9 mouse cellular contexts compared by ENCODE assay signal in the genomic region with DNA sequence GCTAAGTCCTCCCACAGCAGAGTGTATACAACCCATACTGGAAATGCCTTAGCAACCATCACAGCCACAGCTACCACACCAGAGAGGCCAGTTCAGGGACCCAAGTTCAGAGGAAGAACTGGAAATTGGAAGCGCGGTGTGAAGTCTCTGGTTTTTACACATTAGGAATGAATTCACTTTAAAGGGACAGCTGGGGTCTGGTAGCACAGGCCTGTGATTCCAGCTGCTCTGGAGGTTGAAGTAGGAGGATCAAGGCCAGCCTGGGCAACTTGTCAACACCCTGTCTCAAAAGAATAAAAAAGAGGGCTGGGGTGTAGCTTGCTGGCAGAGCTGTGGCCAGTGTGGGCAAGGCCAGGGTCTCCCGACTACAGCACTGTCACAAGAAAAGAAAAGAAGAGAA. TPM values are rescaled to one million over a fixed set of nuclear protein-coding genes. Genes with fewer than 3 reads are reported as not detected.
"Had no signal": no experiment of that assay in that cellular context is flagged by ENCODE, and none has a peak within 500 bp of the region (broad histone marks: within the 10 kb centered on the region; RNA-seq: fewer than 3 reads in every experiment).

No protein-coding gene starts in this region.

- H3K4me2 ChIP-seq: kidney, embryonic 15.5 days; limb, embryonic 12.5 days; liver, embryonic 13.5 days; lung, embryonic 15.5 days; midbrain, embryonic 12.5 days; neural tube, embryonic 13.5 days had no signal

- ATAC-seq: liver, postnatal 0 days; midbrain, embryonic 16.5 days had no signal

- H3K9me3 ChIP-seq: kidney, embryonic 15.5 days; limb, embryonic 12.5 days; liver, embryonic 13.5 days; lung, embryonic 15.5 days; midbrain, embryonic 12.5 days; neural tube, embryonic 13.5 days had no signal

- H3K27me3 ChIP-seq: lung, embryonic 15.5 days had no signal

- H3K9ac ChIP-seq: kidney, embryonic 15.5 days; limb, embryonic 12.5 days; liver, embryonic 13.5 days; midbrain, embryonic 12.5 days; neural tube, embryonic 13.5 days had no signal

- H3K27ac ChIP-seq: kidney, embryonic 15.5 days; limb, embryonic 12.5 days; liver, embryonic 13.5 days; lung, embryonic 15.5 days; midbrain, embryonic 12.5 days; neural tube, embryonic 13.5 days had no signal

- H3K36me3 ChIP-seq: kidney, embryonic 15.5 days; limb, embryonic 12.5 days; liver, embryonic 13.5 days; lung, embryonic 15.5 days; midbrain, embryonic 12.5 days; neural tube, embryonic 13.5 days had no signal

- H3K4me3 ChIP-seq: kidney, embryonic 15.5 days; limb, embryonic 12.5 days; liver, embryonic 13.5 days; lung, embryonic 15.5 days; midbrain, embryonic 12.5 days; neural tube, embryonic 13.5 days had no signal

RNA-seq across cellular contexts. Expression of gene Gm20431, which starts 24.6 kb away (rescaled TPM):
- polyA plus RNA-seq: large intestine, adult 2 months; liver, embryonic 13.5 days had no signal
